Mouse (Mus musculus) hindbrain, embryonic 12.5 days (tissue): ENCODE results near the gene Dot1l. TPM values are rescaled to one million over a fixed set of nuclear protein-coding genes. Genes with fewer than 3 reads are reported as not detected.

ENCODE experiments used
- microRNA counts: library from miRNA; unstranded; fragments of <30 nt; microRNA quantifications from one replicate; lab custom pipeline; 2017
- microRNA-seq: library from miRNA; unstranded; fragments of <30 nt; microRNA quantifications from one replicate; pipeline ENCODE4, GENCODE M21; 2017
- polyA plus RNA-seq: library from polyadenylated mRNA; unstranded; fragments of >200 nt; fragmentation: Nextera tagmentation; extraction: Ambion mirVana; gene quantifications from 2 replicates; pipeline ENCODE4 v1.2.1, GENCODE M21; 2016

Gene Dot1l
- polyA plus RNA-seq, 1 experiment from 2014 or later = 27.4 TPM

MicroRNA genes within 50 kb of the gene (microRNA counts, 519-probe panel; counts per million panel counts)
- 470 counts per million, percentile 58 among the panel's probes with 10 or more counts for microRNA mmu-miR-1982 (lab: Ali Mortazavi, UCI)

Small RNAs within 50 kb of the gene (microRNA-seq; reads per million reads assigned to microRNA genes)
- gene Mir1982 = 2.7 reads per million, percentile 2 among the genes with 10 or more reads in this experiment

Other genes with a start within 250 kb of the Dot1l start
- gene Atp8b3, start 216.1 kb upstream of the Dot1l start, polyA plus RNA-seq = 0.93 and 1.1 TPM in 2 replicates
- gene Rexo1, start 193.6 kb upstream of the Dot1l start, polyA plus RNA-seq = 33.1 and 33.8 TPM in 2 replicates
- gene Klf16, start 177.9 kb upstream of the Dot1l start, polyA plus RNA-seq = 7.1 and 8.1 TPM in 2 replicates
- 112 and 118 TPM in 2 replicates for gene Abhd17a, start 164.9 kb upstream of the Dot1l start, polyA plus RNA-seq
- gene Scamp4, start 152.3 kb upstream of the Dot1l start, polyA plus RNA-seq = 60.3 and 69.4 TPM in 2 replicates
- gene Adat3, start 152.3 kb upstream of the Dot1l start, polyA plus RNA-seq = 4.8 and 5.5 TPM in 2 replicates
- gene Gm49322, start 149.2 kb upstream of the Dot1l start, polyA plus RNA-seq = 5.2 and 5.3 TPM in 2 replicates
- 190 and 192 TPM in 2 replicates for gene Csnk1g2, start 132.4 kb upstream of the Dot1l start, polyA plus RNA-seq
- gene Btbd2, start 98.1 kb upstream of the Dot1l start, polyA plus RNA-seq = 87.8 and 96.4 TPM in 2 replicates
- 88.1 and 90.3 TPM in 2 replicates for gene Mknk2, start 77.1 kb upstream of the Dot1l start, polyA plus RNA-seq
- gene Mob3a, start 53.2 kb upstream of the Dot1l start, polyA plus RNA-seq = 56.5 and 62.9 TPM in 2 replicates
- 27.1 and 30.5 TPM in 2 replicates for gene Izumo4, start 53.0 kb upstream of the Dot1l start, polyA plus RNA-seq
- 101 TPM in 2 replicates for gene Ap3d1, start 12.9 kb upstream of the Dot1l start, polyA plus RNA-seq
- 65.3 and 71.8 TPM in 2 replicates for gene Sf3a2, start 43.0 kb downstream of the Dot1l start, polyA plus RNA-seq
- 139 TPM in 2 replicates for gene Plekhj1, start 43.4 kb downstream of the Dot1l start, polyA plus RNA-seq
- not detected in 2 replicates for gene Amh, start 50.0 kb downstream of the Dot1l start, polyA plus RNA-seq
- 0.83 and 1.7 TPM in 2 replicates for gene Jsrp1, start 58.3 kb downstream of the Dot1l start, polyA plus RNA-seq
- gene Oaz1, start 71.5 kb downstream of the Dot1l start, polyA plus RNA-seq = 1,255 and 1,389 TPM in 2 replicates
- gene Lingo3, start 88.8 kb downstream of the Dot1l start, polyA plus RNA-seq = 0.74 and 0.94 TPM in 2 replicates
- gene Lsm7, start 100.0 kb downstream of the Dot1l start, polyA plus RNA-seq = 214 and 250 TPM in 2 replicates
- 56.6 and 58.8 TPM in 2 replicates for gene Sppl2b, start 100.1 kb downstream of the Dot1l start, polyA plus RNA-seq
- gene Tmprss9, start 116.6 kb downstream of the Dot1l start, polyA plus RNA-seq = 0.08 TPM in 2 replicates
- 271 and 305 TPM in 2 replicates for gene Timm13, start 145.8 kb downstream of the Dot1l start, polyA plus RNA-seq
- 56.8 and 57.9 TPM in 2 replicates for gene Lmnb2, start 163.0 kb downstream of the Dot1l start, polyA plus RNA-seq
- 11.8 and 15.8 TPM in 2 replicates for gene Gadd45b, start 174.9 kb downstream of the Dot1l start, polyA plus RNA-seq